20 mouse cellular contexts compared by ENCODE assay signal in genomic region chr9:27058341-27058740, GRCm38 (mm10). TPM values are rescaled to one million over a fixed set of nuclear protein-coding genes. Genes with fewer than 3 reads are reported as not detected.
A peak's percentile ranks its signal among the peaks of the same experiment; 100 is the strongest.
DNase-seq lines count a peak whose midpoint lies in the region; ATAC-seq and TF ChIP-seq lines count a peak whose summit lies in the region.
"Had no signal": no experiment of that assay in that cellular context is flagged by ENCODE, and none has a peak within 500 bp of the region (broad histone marks: within the 10 kb centered on the region; RNA-seq: fewer than 3 reads in every experiment).

No protein-coding gene starts in this region.

- ATAC-seq in hindbrain, postnatal 0 days, result no peak
- ATAC-seq in hindbrain, embryonic 14.5 days (ENCODE audit: low FRiP score), result no peak
- ATAC-seq: CD4-positive, CD25-positive, alpha-beta regulatory T cell, adult 4 months; forebrain, embryonic 15.5 days; hindbrain, embryonic 16.5 days; intestine, postnatal 0 days; Patski had no signal

- H3K27ac ChIP-seq in hindbrain, postnatal 0 days, result no peak overlapping the region
- H3K27ac ChIP-seq in hindbrain, embryonic 14.5 days, result no peak overlapping the region
- H3K27ac ChIP-seq: forebrain, embryonic 15.5 days; limb, embryonic 13.5 days; liver, embryonic 13.5 days had no signal

- DNase-seq in frontal cortex, adult 2 months (ENCODE audit: extremely low spot score in 1 of 2, low spot score in 1 of 2), result peak; percentile 59 to 76
- no peak for DNase-seq in frontal cortex, postnatal 10 days (ENCODE audit: low spot score in 2 of 2)
- peak; percentile 79 for DNase-seq in brain, adult 2 months (ENCODE audit: low read depth, low spot score)
- peak; percentile 26 to 48 for DNase-seq in layer of hippocampus, postnatal 14 days (ENCODE audit: low spot score in 2 of 2)
- peak; percentile 38 to 58 for DNase-seq in right cerebral cortex, postnatal 10 days (ENCODE audit: low spot score in 2 of 2)
- no peak for DNase-seq in urinary bladder, postnatal 36 days (ENCODE audit: low spot score in 2 of 2)
- DNase-seq in hindbrain, postnatal 0 days (ENCODE audit: low spot score), result no peak
- DNase-seq in hindbrain, embryonic 14.5 days (ENCODE audit: low spot score), result no peak
- DNase-seq: adrenal gland, adult 8-10 months; cerebellum, adult 9-11 months; liver, embryonic 13.5 days; lung, embryonic 14.5 days; lung, postnatal 36 days had no signal

- H3K4me3 ChIP-seq in hindbrain, postnatal 0 days (ENCODE audit: low read length), result no peak overlapping the region
- no peak overlapping the region for H3K4me3 ChIP-seq in hindbrain, embryonic 14.5 days (replicated peaks; ENCODE audit: low read length)
- H3K4me3 ChIP-seq: forebrain, embryonic 15.5 days; heart, embryonic 12.5 days; limb, embryonic 13.5 days; liver, embryonic 13.5 days had no signal

- H3K27me3 ChIP-seq in hindbrain, postnatal 0 days (ENCODE audit: insufficient read depth, low read length), result no peaks in the 10 kb centered on the region
- no peaks in the 10 kb centered on the region for H3K27me3 ChIP-seq in hindbrain, embryonic 14.5 days (ENCODE audit: control insufficient read depth, insufficient read depth, low read length)
- H3K27me3 ChIP-seq: forebrain, embryonic 15.5 days; heart, embryonic 12.5 days; limb, embryonic 13.5 days; liver, embryonic 13.5 days; Patski had no signal

- H3K9ac ChIP-seq in hindbrain, postnatal 0 days (replicated peaks; ENCODE audit: low read length), result no peak overlapping the region
- H3K9ac ChIP-seq in hindbrain, embryonic 14.5 days, result no peak overlapping the region
- H3K9ac ChIP-seq: forebrain, embryonic 15.5 days; heart, embryonic 12.5 days; limb, embryonic 13.5 days; liver, embryonic 13.5 days; lung, embryonic 14.5 days had no signal

- TF ChIP-seq CTCF in hindbrain, postnatal 0 days (IDR thresholded peaks at IDR 0.05; ENCODE audit: low read depth), result no peak

- H3K4me1 ChIP-seq in hindbrain, postnatal 0 days (ENCODE audit: insufficient read depth, low read length), result no peaks in the 10 kb centered on the region
- H3K4me1 ChIP-seq in hindbrain, embryonic 14.5 days (replicated peaks; ENCODE audit: control insufficient read depth, insufficient read depth, low read length), result no peaks in the 10 kb centered on the region
- H3K4me1 ChIP-seq: forebrain, embryonic 15.5 days; heart, embryonic 12.5 days; limb, embryonic 13.5 days; liver, embryonic 13.5 days had no signal

- no peaks in the 10 kb centered on the region for H3K9me3 ChIP-seq in hindbrain, postnatal 0 days (ENCODE audit: low read length)
- H3K9me3 ChIP-seq in hindbrain, embryonic 14.5 days (ENCODE audit: control insufficient read depth, low read length), result no peaks in the 10 kb centered on the region
- H3K9me3 ChIP-seq: forebrain, embryonic 15.5 days; heart, embryonic 12.5 days; limb, embryonic 13.5 days; liver, embryonic 13.5 days had no signal

- no peak overlapping the region for H3K4me2 ChIP-seq in hindbrain, postnatal 0 days (ENCODE audit: low read depth, low read length)
- H3K4me2 ChIP-seq in hindbrain, embryonic 14.5 days (replicated peaks), result no peak overlapping the region
- H3K4me2 ChIP-seq: forebrain, embryonic 15.5 days; heart, embryonic 12.5 days; limb, embryonic 13.5 days; liver, embryonic 13.5 days; lung, embryonic 14.5 days had no signal

- WGBS in hindbrain, postnatal 0 days, result 95% methylated on average over 5 of the region's 5 CpGs
- 97% methylated on average over 5 of the region's 5 CpGs for WGBS in hindbrain, embryonic 14.5 days

- H3K36me3 ChIP-seq in hindbrain, postnatal 0 days (ENCODE audit: insufficient read depth, low read length), result peaks cover 69% of the 10 kb centered on the region
- peaks cover 94% of the 10 kb centered on the region for H3K36me3 ChIP-seq in hindbrain, embryonic 14.5 days (replicated peaks; ENCODE audit: control insufficient read depth, insufficient read depth)

RNA-seq across cellular contexts. Expression of gene Ncapd3, which starts 28.4 kb away (rescaled TPM):
- polyA plus RNA-seq in frontal cortex, adult 2 months (2012; rRNA removed), result 36.5 and 40.5 TPM in 2 replicates
- 10 to 100 TPM; 17.2 to 18.2 TPM for total RNA-seq in layer of hippocampus, postnatal 14 days (2021)
- 21.3 and 22.3 TPM in 2 replicates for total RNA-seq in hindbrain, postnatal 0 days (2014; rRNA removed)
- 6.9 and 7.4 TPM in 2 replicates for polyA plus RNA-seq in hindbrain, postnatal 0 days (2015; fragmentation: Nextera tagmentation; extraction: Ambion mirVana)
- 17.7 and 20.0 TPM in 2 replicates for polyA plus RNA-seq in hindbrain, embryonic 14.5 days (2014; fragmentation: Nextera tagmentation; extraction: Ambion mirVana)

RNA-seq across cellular contexts. Expression of gene Vps26b, which starts 28.5 kb away (rescaled TPM):
- 67.4 and 74.9 TPM in 2 replicates for polyA plus RNA-seq in frontal cortex, adult 2 months (2012; rRNA removed)
- total RNA-seq in layer of hippocampus, postnatal 14 days (2021), result 100 to 1,000 TPM; 114 to 119 TPM
- 141 and 162 TPM in 2 replicates for total RNA-seq in hindbrain, postnatal 0 days (2014; rRNA removed)
- polyA plus RNA-seq in hindbrain, postnatal 0 days (2015; fragmentation: Nextera tagmentation; extraction: Ambion mirVana), result 69.2 and 74.3 TPM in 2 replicates
- polyA plus RNA-seq in hindbrain, embryonic 14.5 days (2014; fragmentation: Nextera tagmentation; extraction: Ambion mirVana), result 99.2 and 110 TPM in 2 replicates

RNA-seq across cellular contexts. Expression of gene Thyn1, which starts 58.8 kb away (rescaled TPM):
- 78.0 and 78.2 TPM in 2 replicates for polyA plus RNA-seq in frontal cortex, adult 2 months (2012; rRNA removed)
- 10 to 100 TPM; 87.3 to 93.1 TPM for total RNA-seq in layer of hippocampus, postnatal 14 days (2021)
- total RNA-seq in hindbrain, postnatal 0 days (2014; rRNA removed), result 35.3 and 36.9 TPM in 2 replicates
- polyA plus RNA-seq in hindbrain, postnatal 0 days (2015; fragmentation: Nextera tagmentation; extraction: Ambion mirVana), result 147 and 148 TPM in 2 replicates
- 128 and 139 TPM in 2 replicates for polyA plus RNA-seq in hindbrain, embryonic 14.5 days (2014; fragmentation: Nextera tagmentation; extraction: Ambion mirVana)

RNA-seq across cellular contexts. Expression of gene Acad8, which starts 59.0 kb away (rescaled TPM):
- polyA plus RNA-seq in frontal cortex, adult 2 months (2012; rRNA removed), result 37.4 and 44.3 TPM in 2 replicates
- 10 to 100 TPM; 35.7 to 37.2 TPM for total RNA-seq in layer of hippocampus, postnatal 14 days (2021)
- total RNA-seq in hindbrain, postnatal 0 days (2014; rRNA removed), result 12.7 and 24.0 TPM in 2 replicates
- polyA plus RNA-seq in hindbrain, postnatal 0 days (2015; fragmentation: Nextera tagmentation; extraction: Ambion mirVana), result 29.4 and 32.5 TPM in 2 replicates
- 36.3 and 36.4 TPM in 2 replicates for polyA plus RNA-seq in hindbrain, embryonic 14.5 days (2014; fragmentation: Nextera tagmentation; extraction: Ambion mirVana)

Comparison
In these comparisons a context has a peak if more than half of its experiments do, and no peak if none do; other contexts are left out.
1. DNase-seq: peak in frontal cortex, adult 2 months (2 of 2), brain, adult 2 months (single experiment), layer of hippocampus, postnatal 14 days (2 of 2) and right cerebral cortex, postnatal 10 days (2 of 2); none in frontal cortex, postnatal 10 days (0 of 2), urinary bladder, postnatal 36 days (0 of 2), hindbrain, postnatal 0 days (single experiment) and hindbrain, embryonic 14.5 days (single experiment).